Mouse (Mus musculus) frontal cortex, postnatal 14 days (tissue): ENCODE measurements around the gene Mctp2.

Experiments
- DNase-seq, 2 experiments: peaks; one replicate each; pipeline ENCODE4 v3.0.0; 2022; ENCODE audit warnings: low spot score in 2 of 2

The Mctp2 gene

GRCm38 (mm10) chr7:72096433-72096832 lies 210.0 kb downstream of the Mctp2 start:
- DNase-seq: no peak

GRCm38 (mm10) chr7:72089463-72090175 lies 216.8 kb downstream of the Mctp2 start:
- no peak for DNase-seq

- no peak for DNase-seq
Observed at GRCm38 (mm10) chr7:72080705-72081104, 225.7 kb downstream of the Mctp2 start.

GRCm38 (mm10) chr7:72078896-72079295 lies 227.5 kb downstream of the Mctp2 start:
- no peak for DNase-seq

GRCm38 (mm10) chr7:72071418-72072184 lies 234.8 kb downstream of the Mctp2 start:
- DNase-seq: no peak

GRCm38 (mm10) chr7:72068454-72068853 lies 238.0 kb downstream of the Mctp2 start:
- DNase-seq: no peak

GRCm38 (mm10) chr7:72066352-72066751 lies 240.1 kb downstream of the Mctp2 start:
- DNase-seq: no peak

- DNase-seq: no peak
Observed at GRCm38 (mm10) chr7:72051759-72052158, 254.6 kb downstream of the Mctp2 start.

- DNase-seq: peak; percentile 9 to 10
Observed at GRCm38 (mm10) chr7:72047588-72048585, 258.5 kb downstream of the Mctp2 start.
